Mouse (Mus musculus) myocyte (in vitro differentiated cells): ENCODE data around the gene Nprl2. TPM values are rescaled to one million over a fixed set of nuclear protein-coding genes. Genes with fewer than 3 reads are reported as not detected.

ENCODE experiments used
- H3K27me3 ChIP-seq: one replicate; pipeline ENCODE4 v1.6.1; 2011; ENCODE audit not compliant: control insufficient read depth, insufficient read depth, insufficient read length
- H3K36me3 ChIP-seq: one replicate; pipeline ENCODE4 v1.6.1; 2011; ENCODE audit not compliant: control insufficient read depth, insufficient read depth
- H3K4me2 ChIP-seq: one replicate; pipeline ENCODE4 v1.6.1; 2011; ENCODE audit warnings: low read depth, control low read depth
- H3K4me3 ChIP-seq: one replicate; pipeline ENCODE4 v1.5.1; 2011; ENCODE audit warnings: mild to moderate bottlenecking, control low read depth, moderate library complexity
- H3K79me2 ChIP-seq: one replicate; pipeline ENCODE4 v1.6.1; 2011; ENCODE audit not compliant: control insufficient read depth, insufficient read depth
- H3ac ChIP-seq: one replicate; pipeline ENCODE4 v1.6.1; 2011; ENCODE audit not compliant: control insufficient read depth, insufficient read length
- CEBPB ChIP-seq: IDR thresholded peaks from 2 replicates; pipeline ENCODE4 v1.6.1; 2011; ENCODE audit warnings: mild to moderate bottlenecking, moderate library complexity; ENCODE audit not compliant: poor library complexity, insufficient read depth, severe bottlenecking
- E2F4 ChIP-seq: IDR thresholded peaks from one replicate; pipeline ENCODE4 v1.6.1; 2011; ENCODE audit warnings: mild to moderate bottlenecking, control low read depth, moderate library complexity; ENCODE audit not compliant: insufficient read depth
- MAX ChIP-seq: IDR thresholded peaks from one replicate; pipeline ENCODE4 v1.6.1; 2011; ENCODE audit warnings: low read depth, mild to moderate bottlenecking, control low read depth
- MYOD1 ChIP-seq, 3 experiments: IDR thresholded peaks; one replicate each; pipeline ENCODE4 v1.6.1; 2011; ENCODE audit warnings: control low read depth in 2 of 3, low read depth in 2 of 3, mild to moderate bottlenecking in 2 of 3, moderate library complexity in 1 of 3; ENCODE audit not compliant: insufficient read length in 2 of 3, control insufficient read depth in 1 of 3
- MYOG ChIP-seq, 3 experiments: IDR thresholded peaks; one replicate each; pipeline ENCODE4 v1.6.1; 2011; ENCODE audit warnings: control low read depth in 2 of 3, low read depth in 2 of 3, mild to moderate bottlenecking in 2 of 3; ENCODE audit not compliant: insufficient read length in 2 of 3, control insufficient read depth in 1 of 3, insufficient read depth in 1 of 3
- POLR2A ChIP-seq: IDR thresholded peaks from one replicate; pipeline ENCODE4 v1.6.1; 2011; ENCODE audit warnings: low read depth, mild to moderate bottlenecking, control low read depth, moderate library complexity; ENCODE audit not compliant: insufficient read length
- POLR2AphosphoS2 ChIP-seq: IDR thresholded peaks from one replicate; pipeline ENCODE4 v1.6.1; 2011; ENCODE audit warnings: low read depth, control low read depth; ENCODE audit not compliant: insufficient read length
- REST ChIP-seq: IDR thresholded peaks from one replicate; pipeline ENCODE4 v1.6.1; 2011; ENCODE audit warnings: mild to moderate bottlenecking, control low read depth, moderate library complexity; ENCODE audit not compliant: insufficient read depth, insufficient read length
- SRF ChIP-seq: IDR thresholded peaks from one replicate; pipeline ENCODE4 v1.6.1; 2011; ENCODE audit warnings: low read depth; ENCODE audit not compliant: control insufficient read depth, insufficient read length
- TCF12 ChIP-seq: IDR thresholded peaks from one replicate; pipeline ENCODE4 v1.6.1; 2011; ENCODE audit warnings: mild to moderate bottlenecking, control low read depth; ENCODE audit not compliant: poor library complexity, insufficient read depth, severe bottlenecking
- TCF3 ChIP-seq: IDR thresholded peaks from one replicate; pipeline ENCODE4 v1.6.1; 2011; ENCODE audit warnings: low read depth, control low read depth; ENCODE audit not compliant: insufficient read length
- USF1 ChIP-seq: IDR thresholded peaks from one replicate; pipeline ENCODE4 v1.6.1; 2011; ENCODE audit warnings: low read depth, mild to moderate bottlenecking, control low read depth, moderate library complexity
- polyA plus RNA-seq: library from polyadenylated mRNA; unstranded; fragments of >200 nt; fragmentation: generic; extraction: Trizol; gene quantifications from one replicate; pipeline ENCODE4 v1.2.1, GENCODE M21; 2012; ENCODE audit warnings: missing spikeins

The Nprl2 gene
- polyA plus RNA-seq, 1 experiment: 24.6 TPM

DNA sequence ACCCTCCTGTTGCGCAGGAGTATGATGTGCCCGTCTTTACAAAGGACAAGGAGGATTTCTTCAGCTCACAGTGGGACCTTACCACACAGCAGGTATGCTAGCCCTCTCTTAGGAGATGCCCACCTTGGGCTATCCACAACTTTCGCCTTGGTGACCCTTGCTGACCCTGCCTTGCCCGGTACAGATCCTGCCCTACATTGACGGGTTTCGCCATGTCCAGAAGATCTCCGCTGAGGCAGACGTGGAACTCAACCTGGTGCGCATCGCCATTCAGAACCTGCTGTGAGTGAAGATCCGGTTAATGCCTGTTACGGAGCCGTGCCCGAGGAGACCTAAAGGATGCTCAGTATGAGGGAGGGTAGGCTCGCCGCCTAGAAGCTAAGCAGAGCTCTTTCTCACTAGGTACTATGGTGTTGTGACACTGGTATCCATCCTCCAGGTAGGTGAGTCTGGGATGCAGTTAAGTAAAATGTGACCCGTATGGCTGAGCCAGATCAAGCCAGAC lies 2.2 kb downstream of the Nprl2 start:
- Histone ChIP-seq H3K79me2 (no peaks in the 10 kb centered on the region), H3K4me3 (no peak overlapping the region), H3ac (no peak overlapping the region), H3K4me2 (no peak overlapping the region), H3K36me3 (peaks cover under 1% of the 10 kb centered on the region), H3K27me3 (no peaks in the 10 kb centered on the region)
- TF ChIP-seq POLR2A: no peak
- TF ChIP-seq TCF3: no peak
- TF ChIP-seq MYOG (IDR thresholded peaks at IDR 0.05; ENCODE audit: control insufficient read depth in 1 of 3, insufficient read depth in 1 of 3, insufficient read length in 2 of 3, low read depth in 2 of 3): no peak

DNA sequence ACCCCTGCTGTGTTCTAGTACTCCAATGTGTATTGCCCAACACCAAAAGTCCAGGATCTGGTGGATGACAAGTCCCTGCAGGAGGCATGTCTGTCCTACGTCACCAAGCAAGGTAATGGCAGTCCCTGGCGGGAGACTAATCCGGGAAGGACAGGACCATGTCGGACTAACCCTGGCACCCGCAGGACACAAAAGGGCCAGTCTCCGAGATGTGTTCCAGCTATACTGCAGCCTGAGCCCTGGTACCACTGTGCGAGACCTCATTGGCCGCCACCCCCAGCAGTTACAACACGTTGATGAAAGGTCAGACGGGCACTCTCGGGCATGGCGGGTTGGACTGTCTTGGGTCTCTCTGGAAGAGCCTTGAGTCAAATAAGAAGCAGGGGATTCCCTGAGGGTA lies 2.7 kb downstream of the Nprl2 start:
- no peak overlapping the region for H3K4me3 ChIP-seq
- H3K36me3 ChIP-seq: no peaks in the 10 kb centered on the region
- no peak overlapping the region for H3ac ChIP-seq
- H3K79me2 ChIP-seq: no peaks in the 10 kb centered on the region
- H3K4me2 ChIP-seq: no peak overlapping the region
- TF ChIP-seq MYOD1 (IDR thresholded peaks at IDR 0.05; ENCODE audit: control insufficient read depth in 1 of 3, insufficient read length in 2 of 3, low read depth in 2 of 3) (no peak), POLR2A (no peak), MYOG (IDR thresholded peaks at IDR 0.05; ENCODE audit: control insufficient read depth in 1 of 3, insufficient read depth in 1 of 3, insufficient read length in 2 of 3, low read depth in 2 of 3) (no peak), TCF12 (no peak), CEBPB (no peak)
- H3K27me3 ChIP-seq: no peaks in the 10 kb centered on the region

GRCm38 (mm10) chr9:107545199-107545598 lies 3.2 kb downstream of the Nprl2 start:
- H3K27me3 ChIP-seq: no peaks in the 10 kb centered on the region
- H3K4me3 ChIP-seq: no peak overlapping the region
- H3K79me2 ChIP-seq: no peaks in the 10 kb centered on the region
- H3K4me2 ChIP-seq: no peak overlapping the region
- no peaks in the 10 kb centered on the region for H3K36me3 ChIP-seq
- no peak overlapping the region for H3ac ChIP-seq
- no peak for TF ChIP-seq MAX
- TF ChIP-seq REST: no peak
- no peak for TF ChIP-seq MYOG (IDR thresholded peaks at IDR 0.05; ENCODE audit: control insufficient read depth in 1 of 3, insufficient read depth in 1 of 3, insufficient read length in 2 of 3, low read depth in 2 of 3)
- no peak for TF ChIP-seq TCF3
- no peak for TF ChIP-seq POLR2AphosphoS2
- TF ChIP-seq USF1: no peak
- TF ChIP-seq CEBPB: no peak
- no peak for TF ChIP-seq POLR2A

DNA sequence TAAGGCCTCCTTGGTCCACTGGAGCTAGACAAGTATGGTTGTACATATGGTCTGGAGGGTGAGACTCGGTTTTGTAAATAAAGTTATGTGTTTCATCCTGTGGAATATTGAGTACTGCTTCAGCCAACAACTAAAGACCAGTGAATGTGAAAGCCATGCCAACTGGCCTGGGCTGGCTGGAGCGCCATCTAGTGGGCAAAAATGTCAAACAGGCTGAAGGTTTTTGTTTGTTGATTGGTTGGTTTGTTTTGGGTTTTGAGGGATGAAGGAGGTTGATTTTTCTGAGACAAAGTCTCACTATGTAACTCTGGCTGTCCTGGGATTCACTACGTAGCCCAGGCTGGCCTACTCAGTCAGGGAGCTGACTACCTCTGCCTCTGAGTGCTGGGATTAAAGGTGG lies 3.6 kb downstream of the Nprl2 start:
- Histone ChIP-seq H3K4me2 (no peak overlapping the region), H3ac (no peak overlapping the region), H3K36me3 (no peaks in the 10 kb centered on the region), H3K4me3 (no peak overlapping the region), H3K27me3 (no peaks in the 10 kb centered on the region), H3K79me2 (no peaks in the 10 kb centered on the region)
- TF ChIP-seq MYOG (IDR thresholded peaks at IDR 0.05; ENCODE audit: control insufficient read depth in 1 of 3, insufficient read depth in 1 of 3, insufficient read length in 2 of 3, low read depth in 2 of 3) (no peak), MAX (no peak), REST (no peak), TCF3 (no peak), USF1 (no peak), MYOD1 (IDR thresholded peaks at IDR 0.05; ENCODE audit: control insufficient read depth in 1 of 3, insufficient read length in 2 of 3, low read depth in 2 of 3) (no peak), E2F4 (no peak), SRF (no peak), TCF12 (no peak), POLR2AphosphoS2 (no peak), CEBPB (no peak), POLR2A (no peak)

- Histone ChIP-seq H3K4me3 (no peak within 1 kb of the TSS), H3K27me3 (no peaks in the 10 kb centered on the region), H3K36me3 (no peaks in the 10 kb centered on the region), H3K4me2 (peak within 1 kb of the TSS; percentile 63), H3ac (no peak within 1 kb of the TSS), H3K79me2 (no peaks in the 10 kb centered on the region)
- TF ChIP-seq USF1 (no peak), MAX (no peak), SRF (no peak), MYOG (IDR thresholded peaks at IDR 0.05; ENCODE audit: control insufficient read depth in 1 of 3, insufficient read depth in 1 of 3, insufficient read length in 2 of 3, low read depth in 2 of 3) (peak in 2 of 3 experiments; percentile 21 to 38), POLR2A (no peak), TCF3 (no peak), MYOD1 (IDR thresholded peaks at IDR 0.05; ENCODE audit: control insufficient read depth in 1 of 3, insufficient read length in 2 of 3, low read depth in 2 of 3) (peak in 2 of 3 experiments; percentile 54 to 60), E2F4 (no peak), TCF12 (no peak), POLR2AphosphoS2 (no peak), CEBPB (no peak)
Observed at GRCm38 (mm10) chr9:107547026-107547425, 5.0 kb downstream of the Nprl2 start, which contains the start of gene Zmynd10. Gene Zmynd10, plus strand, starts transcription at chr9:107547298.
